Mouse (Mus musculus): ENCODE data around the gene Abcc12. TPM values are rescaled to one million over a fixed set of nuclear protein-coding genes. Genes with fewer than 3 reads are reported as not detected.

The Abcc12 gene
- polyA plus RNA-seq, 1 experiment from 2014 or later: not detected

- Histone ChIP-seq H3K36me3 (replicated peaks; ENCODE audit: control insufficient read depth, insufficient read depth, low read depth, low read length) (no peaks in the 10 kb centered on the region), H3K4me1 (ENCODE audit: control insufficient read depth, insufficient read depth, low read length) (no peaks in the 10 kb centered on the region), H3K4me3 (ENCODE audit: low read depth, low read length) (no peak overlapping the region), H3K4me2 (ENCODE audit: low read depth, low read length) (no peak overlapping the region), H3K27me3 (ENCODE audit: control insufficient read depth, insufficient read depth, low read length) (no peaks in the 10 kb centered on the region), H3K9me3 (replicated peaks; ENCODE audit: control insufficient read depth, low read length) (no peaks in the 10 kb centered on the region), H3K9ac (replicated peaks; ENCODE audit: low read length) (no peak overlapping the region), H3K27ac (replicated peaks; ENCODE audit: low read depth, low read length) (no peak overlapping the region)
- DNase-seq (ENCODE audit: low spot score) (no peak), ATAC-seq (replicated peaks; ENCODE audit: insufficient number of reproducible peaks, low FRiP score, low TSS enrichment, low read depth) (no peak)
- 67% methylated on average over 10 of the region's 10 CpGs for WGBS
These were observed 12.6 kb upstream of the Abcc12 start for GRCm38 (mm10) chr8:86593099-86593498.

- WGBS: 88% methylated on average over 5 of the region's 5 CpGs
These were observed 7.9 kb upstream of the Abcc12 start for GRCm38 (mm10) chr8:86588338-86588737.

GRCm38 (mm10) chr8:86586642-86587041 is 6.2 kb upstream of the Abcc12 start:
- no peak for ATAC-seq (replicated peaks; ENCODE audit: insufficient number of reproducible peaks, low FRiP score, low TSS enrichment, low read depth)

More at GRCm38 (mm10) chr8:86588338-86588737, 7.9 kb upstream of the Abcc12 start:
- Histone ChIP-seq H3K4me1 (ENCODE audit: control insufficient read depth, insufficient read depth, low read length) (no peaks in the 10 kb centered on the region), H3K4me3 (ENCODE audit: low read depth, low read length) (no peak overlapping the region), H3K27ac (replicated peaks; ENCODE audit: low read depth, low read length) (no peak overlapping the region), H3K27me3 (ENCODE audit: control insufficient read depth, insufficient read depth, low read length) (no peaks in the 10 kb centered on the region), H3K9ac (replicated peaks; ENCODE audit: low read length) (no peak overlapping the region), H3K36me3 (replicated peaks; ENCODE audit: control insufficient read depth, insufficient read depth, low read depth, low read length) (no peaks in the 10 kb centered on the region), H3K9me3 (replicated peaks; ENCODE audit: control insufficient read depth, low read length) (no peaks in the 10 kb centered on the region), H3K4me2 (ENCODE audit: low read depth, low read length) (no peak overlapping the region)
- no peak for ATAC-seq (replicated peaks; ENCODE audit: insufficient number of reproducible peaks, low FRiP score, low TSS enrichment, low read depth)
- DNase-seq (ENCODE audit: low spot score): no peak

DNA sequence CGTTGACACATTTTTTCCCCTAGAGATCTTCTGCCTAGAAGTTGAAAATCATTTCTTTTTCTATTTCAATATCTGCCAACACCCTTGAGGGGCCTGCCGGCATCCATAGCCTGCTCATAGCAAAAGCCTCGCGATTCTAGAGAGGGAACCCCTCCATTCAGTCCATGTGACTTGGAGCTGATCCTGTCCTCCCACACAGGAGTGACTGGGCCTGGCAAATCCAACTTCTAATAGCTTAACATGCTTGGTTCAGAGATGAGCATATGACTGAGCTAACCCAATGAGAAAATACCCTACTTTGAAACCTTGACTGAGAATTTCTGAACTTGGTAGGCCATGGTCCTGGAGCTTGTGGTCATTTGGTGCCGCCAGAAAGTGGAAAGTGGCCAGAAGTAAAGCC is 5.6 kb upstream of the Abcc12 start:
- ATAC-seq (replicated peaks; ENCODE audit: insufficient number of reproducible peaks, low FRiP score, low TSS enrichment, low read depth) (no peak), DNase-seq (ENCODE audit: low spot score) (no peak)
- H3K27ac ChIP-seq (replicated peaks; ENCODE audit: low read depth, low read length): no peak overlapping the region
- no peaks in the 10 kb centered on the region for H3K36me3 ChIP-seq (replicated peaks; ENCODE audit: control insufficient read depth, insufficient read depth, low read depth, low read length)
- no peaks in the 10 kb centered on the region for H3K9me3 ChIP-seq (replicated peaks; ENCODE audit: control insufficient read depth, low read length)
- no peak overlapping the region for H3K4me2 ChIP-seq (ENCODE audit: low read depth, low read length)
- H3K4me3 ChIP-seq (ENCODE audit: low read depth, low read length): no peak overlapping the region
- H3K27me3 ChIP-seq (ENCODE audit: control insufficient read depth, insufficient read depth, low read length): no peaks in the 10 kb centered on the region
- H3K4me1 ChIP-seq (ENCODE audit: control insufficient read depth, insufficient read depth, low read length): no peaks in the 10 kb centered on the region
- no peak overlapping the region for H3K9ac ChIP-seq (replicated peaks; ENCODE audit: low read length)
- 42% methylated on average over 5 of the region's 5 CpGs for WGBS

More at GRCm38 (mm10) chr8:86586642-86587041, 6.2 kb upstream of the Abcc12 start:
- H3K4me3 ChIP-seq (ENCODE audit: low read depth, low read length): no peak overlapping the region
- no peaks in the 10 kb centered on the region for H3K4me1 ChIP-seq (ENCODE audit: control insufficient read depth, insufficient read depth, low read length)
- no peaks in the 10 kb centered on the region for H3K27me3 ChIP-seq (ENCODE audit: control insufficient read depth, insufficient read depth, low read length)
- no peaks in the 10 kb centered on the region for H3K36me3 ChIP-seq (replicated peaks; ENCODE audit: control insufficient read depth, insufficient read depth, low read depth, low read length)
- no peak overlapping the region for H3K9ac ChIP-seq (replicated peaks; ENCODE audit: low read length)
- no peak overlapping the region for H3K27ac ChIP-seq (replicated peaks; ENCODE audit: low read depth, low read length)
- no peaks in the 10 kb centered on the region for H3K9me3 ChIP-seq (replicated peaks; ENCODE audit: control insufficient read depth, low read length)
- WGBS: 40% methylated on average over 6 of the region's 6 CpGs
- peak; percentile 29 for DNase-seq (ENCODE audit: low spot score)
- no peak overlapping the region for H3K4me2 ChIP-seq (ENCODE audit: low read depth, low read length)

DNA sequence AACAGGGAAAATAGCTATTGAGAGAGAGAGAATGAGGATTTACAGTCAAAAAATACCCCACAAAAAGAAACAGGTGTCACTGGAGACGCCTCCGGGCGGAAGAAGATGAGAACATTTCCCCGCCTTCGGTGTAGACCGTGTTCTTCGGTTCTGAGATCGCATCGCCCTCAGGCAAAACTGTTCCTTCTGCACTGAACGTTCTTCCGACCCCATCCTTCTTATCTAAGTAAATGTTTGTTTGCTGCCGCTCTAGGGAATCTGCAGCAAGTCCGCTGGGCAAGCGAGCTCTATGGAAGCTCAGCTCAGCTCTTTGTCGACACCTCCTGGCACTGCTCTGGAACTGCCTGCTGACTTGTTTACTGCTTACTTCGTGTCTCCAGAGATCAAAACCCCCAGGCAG is 5.0 kb upstream of the Abcc12 start:
- no peaks in the 10 kb centered on the region for H3K36me3 ChIP-seq (replicated peaks; ENCODE audit: control insufficient read depth, insufficient read depth, low read depth, low read length)
- no peaks in the 10 kb centered on the region for H3K4me1 ChIP-seq (ENCODE audit: control insufficient read depth, insufficient read depth, low read length)
- H3K27me3 ChIP-seq (ENCODE audit: control insufficient read depth, insufficient read depth, low read length): no peaks in the 10 kb centered on the region
- peak overlapping the region; percentile 59 for H3K4me2 ChIP-seq (ENCODE audit: low read depth, low read length)
- DNase-seq (ENCODE audit: low spot score): peak; percentile 90
- ATAC-seq (replicated peaks; ENCODE audit: insufficient number of reproducible peaks, low FRiP score, low TSS enrichment, low read depth): 0 out of 2 replicates have a peak, but pooled peaks have one; percentile 24
- H3K9me3 ChIP-seq (replicated peaks; ENCODE audit: control insufficient read depth, low read length): no peaks in the 10 kb centered on the region
- H3K4me3 ChIP-seq (ENCODE audit: low read depth, low read length): peak overlapping the region; percentile 31
- no peak overlapping the region for H3K27ac ChIP-seq (replicated peaks; ENCODE audit: low read depth, low read length)
- 2% methylated on average over 16 of the region's 16 CpGs for WGBS
- H3K9ac ChIP-seq (replicated peaks; ENCODE audit: low read length): peak overlapping the region; percentile 41

GRCm38 (mm10) chr8:86585118-86585517 is 4.6 kb upstream of the Abcc12 start:
- no peaks in the 10 kb centered on the region for H3K27me3 ChIP-seq (ENCODE audit: control insufficient read depth, insufficient read depth, low read length)
- peak overlapping the region; percentile 41; the same call in 1 of the 2 replicates for H3K9ac ChIP-seq (replicated peaks; ENCODE audit: low read length)
- H3K4me1 ChIP-seq (ENCODE audit: control insufficient read depth, insufficient read depth, low read length): no peaks in the 10 kb centered on the region
- ATAC-seq (replicated peaks; ENCODE audit: insufficient number of reproducible peaks, low FRiP score, low TSS enrichment, low read depth) (no peak), DNase-seq (ENCODE audit: low spot score) (peak; percentile 91)
- no peak overlapping the region for H3K27ac ChIP-seq (replicated peaks; ENCODE audit: low read depth, low read length)
- H3K36me3 ChIP-seq (replicated peaks; ENCODE audit: control insufficient read depth, insufficient read depth, low read depth, low read length): no peaks in the 10 kb centered on the region
- peak overlapping the region; percentile 31 for H3K4me3 ChIP-seq (ENCODE audit: low read depth, low read length)
- peak overlapping the region; percentile 59 for H3K4me2 ChIP-seq (ENCODE audit: low read depth, low read length)
- no peaks in the 10 kb centered on the region for H3K9me3 ChIP-seq (replicated peaks; ENCODE audit: control insufficient read depth, low read length)
- 5% methylated on average over 11 of the region's 11 CpGs for WGBS

- WGBS: 78% methylated on average over 4 of the region's 4 CpGs
- no peak for ATAC-seq (replicated peaks; ENCODE audit: insufficient number of reproducible peaks, low FRiP score, low TSS enrichment, low read depth)
These were observed 1.4 kb upstream of the Abcc12 start for GRCm38 (mm10) chr8:86581921-86582331.

DNA sequence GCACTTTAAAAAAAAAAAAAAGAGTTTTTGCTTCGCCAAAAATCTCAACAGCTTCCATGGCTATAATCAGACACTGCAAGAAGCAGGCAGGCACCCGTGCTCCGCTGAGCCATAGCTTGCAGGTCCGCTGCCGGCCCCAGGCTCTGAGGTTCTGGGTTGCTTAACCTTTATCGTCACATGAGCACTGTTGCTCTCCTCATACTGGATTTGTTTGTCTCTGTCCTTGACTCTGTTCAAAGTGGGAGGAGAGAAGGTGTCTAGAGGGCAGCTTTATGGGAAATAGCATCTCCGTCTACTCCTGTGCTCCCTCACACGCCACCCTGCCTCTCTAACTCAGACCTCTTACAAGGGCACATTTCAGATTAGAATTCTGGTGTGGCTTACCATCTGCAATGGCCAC is 1.8 kb downstream of the Abcc12 start:
- Histone ChIP-seq H3K4me3 (ENCODE audit: low read depth, low read length) (no peak overlapping the region), H3K4me2 (ENCODE audit: low read depth, low read length) (no peak overlapping the region), H3K36me3 (replicated peaks; ENCODE audit: control insufficient read depth, insufficient read depth, low read depth, low read length) (no peaks in the 10 kb centered on the region), H3K27me3 (ENCODE audit: control insufficient read depth, insufficient read depth, low read length) (no peaks in the 10 kb centered on the region), H3K27ac (replicated peaks; ENCODE audit: low read depth, low read length) (no peak overlapping the region), H3K9me3 (replicated peaks; ENCODE audit: control insufficient read depth, low read length) (no peaks in the 10 kb centered on the region), H3K4me1 (ENCODE audit: control insufficient read depth, insufficient read depth, low read length) (no peaks in the 10 kb centered on the region), H3K9ac (replicated peaks; ENCODE audit: low read length) (no peak overlapping the region)
- ATAC-seq (replicated peaks; ENCODE audit: insufficient number of reproducible peaks, low FRiP score, low TSS enrichment, low read depth) (no peak), DNase-seq (ENCODE audit: low spot score) (no peak)
- WGBS: 79% methylated on average over 8 of the region's 8 CpGs

More at GRCm38 (mm10) chr8:86581921-86582331, 1.4 kb upstream of the Abcc12 start:
- DNase-seq (ENCODE audit: low spot score): no peak
- no peak overlapping the region for H3K9ac ChIP-seq (replicated peaks; ENCODE audit: low read length)
- H3K27me3 ChIP-seq (ENCODE audit: control insufficient read depth, insufficient read depth, low read length): no peaks in the 10 kb centered on the region
- no peaks in the 10 kb centered on the region for H3K9me3 ChIP-seq (replicated peaks; ENCODE audit: control insufficient read depth, low read length)
- H3K36me3 ChIP-seq (replicated peaks; ENCODE audit: control insufficient read depth, insufficient read depth, low read depth, low read length): no peaks in the 10 kb centered on the region
- H3K27ac ChIP-seq (replicated peaks; ENCODE audit: low read depth, low read length): no peak overlapping the region
- H3K4me1 ChIP-seq (ENCODE audit: control insufficient read depth, insufficient read depth, low read length): no peaks in the 10 kb centered on the region
- no peak overlapping the region for H3K4me3 ChIP-seq (ENCODE audit: low read depth, low read length)
- no peak overlapping the region for H3K4me2 ChIP-seq (ENCODE audit: low read depth, low read length)

Measured in embryonic facial prominence, embryonic 11.5 days (tissue).